Mouse (Mus musculus): Measurements from ENCODE around the gene Id1. TPM values are rescaled to one million over a fixed set of nuclear protein-coding genes. Genes with fewer than 3 reads are reported as not detected.

Gene Id1
- polyA plus RNA-seq, 1 experiment from 2014 or later: 30.7 TPM

DNA sequence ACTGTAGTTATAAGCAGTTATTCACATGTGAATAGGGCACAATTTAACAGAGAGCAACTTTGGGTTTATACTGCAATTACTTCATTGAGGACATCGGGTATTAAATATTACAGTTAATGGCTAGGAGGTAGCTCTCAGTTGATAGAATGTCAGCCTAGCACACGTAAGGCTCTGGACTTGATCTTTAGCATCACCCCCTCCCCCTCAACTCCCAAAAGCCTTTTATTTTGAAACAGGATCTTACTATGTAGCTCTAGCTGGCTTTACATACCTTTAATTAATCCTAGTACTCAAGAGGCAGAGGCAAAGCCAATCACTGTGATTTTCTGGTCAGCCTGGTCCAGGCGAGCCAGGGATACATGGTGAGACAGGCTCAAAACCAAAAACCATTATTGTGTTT, 41.0 kb downstream of the Id1 start:
- ATAC-seq (replicated peaks): no peak
- Histone ChIP-seq H3K9ac (no peak overlapping the region), H3K27me3 (replicated peaks) (no peaks in the 10 kb centered on the region), H3K4me1 (no peaks in the 10 kb centered on the region), H3K36me3 (replicated peaks) (no peaks in the 10 kb centered on the region), H3K4me3 (no peak overlapping the region), H3K27ac (no peak overlapping the region), H3K4me2 (no peak overlapping the region), H3K9me3 (no peaks in the 10 kb centered on the region)
- 88% methylated on average over 3 of the region's 3 CpGs for WGBS

DNA sequence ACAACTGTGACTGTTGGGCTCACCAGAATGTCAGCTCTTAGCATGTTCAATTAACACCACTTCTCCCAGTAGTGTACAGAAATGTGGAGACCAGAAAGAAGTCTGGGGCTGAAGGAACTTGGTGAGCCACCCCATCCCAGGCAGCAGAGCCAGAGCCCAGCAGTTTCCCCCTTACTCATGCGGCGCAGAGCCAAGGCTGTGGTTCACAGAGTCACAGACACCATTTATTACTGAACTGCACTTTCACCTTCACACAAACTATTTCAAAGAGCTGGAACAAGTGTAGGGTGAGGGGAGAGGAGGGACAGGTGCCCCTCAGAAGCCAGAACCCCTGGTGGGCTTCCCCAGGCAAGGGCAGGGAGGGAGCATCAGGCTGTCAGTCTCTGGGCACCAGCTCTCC, 44.4 kb downstream of the Id1 start:
- 100% methylated on average over 2 of the region's 2 CpGs for WGBS
- Histone ChIP-seq H3K4me2 (no peak overlapping the region), H3K27ac (no peak overlapping the region), H3K4me1 (no peaks in the 10 kb centered on the region), H3K9ac (no peak overlapping the region), H3K4me3 (no peak overlapping the region), H3K36me3 (replicated peaks) (no peaks in the 10 kb centered on the region), H3K9me3 (no peaks in the 10 kb centered on the region), H3K27me3 (replicated peaks) (no peaks in the 10 kb centered on the region)
- no peak for ATAC-seq (replicated peaks)

DNA sequence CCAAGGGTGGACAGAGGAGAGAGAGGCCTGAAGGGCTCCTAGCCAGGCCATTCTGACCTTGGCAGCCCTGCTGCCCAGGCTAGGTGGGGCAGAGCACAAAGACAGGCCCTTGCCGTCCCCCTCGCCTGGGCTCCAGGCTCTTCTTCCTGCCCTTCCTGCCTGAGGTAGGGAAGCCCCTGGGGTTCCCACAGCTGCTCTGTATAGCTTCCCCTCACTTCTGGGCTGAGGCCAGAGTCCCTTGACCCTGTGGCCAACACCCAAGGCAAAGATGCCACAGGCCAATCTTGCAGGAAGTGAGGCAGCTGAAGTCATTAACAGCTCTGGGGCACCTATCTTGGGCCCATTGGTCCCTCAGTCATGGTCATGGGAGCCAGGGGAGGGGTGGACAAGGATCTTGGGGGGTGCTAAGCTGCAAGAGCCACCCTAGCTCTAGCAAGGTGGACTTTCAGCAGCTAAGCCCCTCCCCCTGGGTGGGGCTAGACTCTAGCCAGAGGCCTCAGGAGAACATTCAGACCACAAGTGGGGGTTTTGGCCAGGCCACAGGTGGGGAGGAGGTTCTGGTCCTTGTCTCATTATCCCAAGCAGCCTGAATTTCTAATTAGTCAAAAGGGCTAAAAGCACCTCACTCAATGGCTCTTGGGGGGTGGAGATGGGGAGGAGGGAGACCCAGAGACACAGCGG, 45.1 kb downstream of the Id1 start:
- no peak for ATAC-seq (replicated peaks)
- H3K4me3 ChIP-seq: no peak overlapping the region
- H3K27ac ChIP-seq: no peak overlapping the region
- H3K9ac ChIP-seq: no peak overlapping the region
- H3K4me1 ChIP-seq: peaks cover 4% of the 10 kb centered on the region; the same call in 1 of the 2 replicates
- no peak overlapping the region for H3K4me2 ChIP-seq
- H3K9me3 ChIP-seq: no peaks in the 10 kb centered on the region
- no peaks in the 10 kb centered on the region for H3K27me3 ChIP-seq (replicated peaks)
- WGBS: 84% methylated on average over 3 of the region's 3 CpGs
- no peaks in the 10 kb centered on the region for H3K36me3 ChIP-seq (replicated peaks)

DNA sequence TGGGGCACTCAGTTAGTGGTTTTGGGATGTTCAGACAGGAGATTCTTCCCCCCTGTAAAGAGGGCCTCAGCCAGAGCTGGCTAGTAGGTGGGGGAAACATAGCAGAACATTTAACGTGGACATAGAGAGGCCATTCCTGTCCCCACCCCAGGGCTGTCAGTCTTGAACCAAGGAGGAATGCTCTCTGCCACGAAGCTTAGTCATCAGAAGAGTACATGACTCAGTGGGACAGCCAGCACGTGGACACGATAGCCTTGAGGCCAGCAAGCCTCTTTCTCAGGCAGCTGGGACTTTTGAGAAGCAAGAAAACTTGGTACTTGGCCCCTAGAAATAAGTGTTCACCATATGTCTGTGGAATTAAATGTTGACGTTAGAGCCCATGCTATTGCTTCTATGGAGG, 46.6 kb downstream of the Id1 start:
- Histone ChIP-seq H3K4me1 (peaks cover 5% of the 10 kb centered on the region; the same call in 1 of the 2 replicates), H3K36me3 (replicated peaks) (no peaks in the 10 kb centered on the region), H3K4me2 (no peak overlapping the region), H3K9ac (no peak overlapping the region), H3K27me3 (replicated peaks) (no peaks in the 10 kb centered on the region), H3K4me3 (no peak overlapping the region), H3K27ac (no peak overlapping the region), H3K9me3 (no peaks in the 10 kb centered on the region)
- WGBS: 89% methylated on average over 5 of the region's 5 CpGs
- ATAC-seq (replicated peaks): no peak

DNA sequence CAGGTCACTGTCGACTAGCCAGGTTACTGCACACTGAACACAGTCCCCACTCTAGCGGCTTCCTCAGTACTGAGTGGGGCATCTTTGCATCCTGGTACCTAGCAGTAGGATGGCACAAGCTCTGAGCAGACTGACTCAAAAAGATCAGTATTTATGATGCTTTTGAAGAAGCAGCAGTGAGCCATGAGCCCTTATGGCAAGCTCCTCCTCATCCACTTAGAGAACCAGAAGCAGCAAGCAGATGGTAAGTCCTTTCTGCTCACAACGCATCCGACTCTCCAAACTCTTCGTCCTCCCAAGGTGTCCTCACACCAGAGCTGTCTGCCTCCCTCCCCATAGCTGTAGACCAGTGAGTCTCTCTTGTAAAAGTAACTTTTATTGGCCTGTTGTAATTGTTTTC, 47.2 kb downstream of the Id1 start:
- Histone ChIP-seq H3K27me3 (replicated peaks) (no peaks in the 10 kb centered on the region), H3K36me3 (replicated peaks) (no peaks in the 10 kb centered on the region), H3K9ac (no peak overlapping the region), H3K9me3 (no peaks in the 10 kb centered on the region), H3K27ac (no peak overlapping the region), H3K4me2 (no peak overlapping the region), H3K4me1 (peaks cover 5% of the 10 kb centered on the region; the same call in 1 of the 2 replicates), H3K4me3 (no peak overlapping the region)
- 96% methylated on average over 5 of the region's 5 CpGs for WGBS
- no peak for ATAC-seq (replicated peaks)

DNA sequence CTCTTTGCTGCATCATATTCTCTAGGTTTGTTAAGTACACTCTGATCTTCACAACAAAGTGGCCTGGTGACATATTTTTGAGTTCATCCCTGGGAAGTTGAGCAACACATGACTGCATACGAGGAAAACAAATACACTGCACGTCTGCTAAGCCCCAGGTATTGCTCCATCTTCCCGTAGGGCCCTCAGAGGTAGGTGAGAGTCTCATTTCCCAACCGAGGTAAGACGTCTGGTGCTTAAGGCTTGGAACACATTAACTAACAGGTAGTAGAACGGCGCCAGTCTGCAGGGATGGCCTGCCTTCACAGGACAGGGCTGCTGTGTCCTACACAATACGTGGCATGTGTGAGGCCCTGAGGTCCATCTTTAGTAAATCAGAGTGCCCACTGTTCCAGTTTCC, 48.6 kb downstream of the Id1 start:
- no peak overlapping the region for H3K4me2 ChIP-seq
- WGBS: 93% methylated on average over 8 of the region's 8 CpGs
- H3K27ac ChIP-seq: 0 out of 2 replicates have a peak overlapping the region, but pooled peaks have one; percentile 61
- no peaks in the 10 kb centered on the region for H3K36me3 ChIP-seq (replicated peaks)
- no peak overlapping the region for H3K4me3 ChIP-seq
- H3K27me3 ChIP-seq (replicated peaks): no peaks in the 10 kb centered on the region
- no peaks in the 10 kb centered on the region for H3K9me3 ChIP-seq
- ATAC-seq (replicated peaks): no peak
- no peak overlapping the region for H3K9ac ChIP-seq
- H3K4me1 ChIP-seq: peaks cover 7% of the 10 kb centered on the region; the same call in 1 of the 2 replicates

DNA sequence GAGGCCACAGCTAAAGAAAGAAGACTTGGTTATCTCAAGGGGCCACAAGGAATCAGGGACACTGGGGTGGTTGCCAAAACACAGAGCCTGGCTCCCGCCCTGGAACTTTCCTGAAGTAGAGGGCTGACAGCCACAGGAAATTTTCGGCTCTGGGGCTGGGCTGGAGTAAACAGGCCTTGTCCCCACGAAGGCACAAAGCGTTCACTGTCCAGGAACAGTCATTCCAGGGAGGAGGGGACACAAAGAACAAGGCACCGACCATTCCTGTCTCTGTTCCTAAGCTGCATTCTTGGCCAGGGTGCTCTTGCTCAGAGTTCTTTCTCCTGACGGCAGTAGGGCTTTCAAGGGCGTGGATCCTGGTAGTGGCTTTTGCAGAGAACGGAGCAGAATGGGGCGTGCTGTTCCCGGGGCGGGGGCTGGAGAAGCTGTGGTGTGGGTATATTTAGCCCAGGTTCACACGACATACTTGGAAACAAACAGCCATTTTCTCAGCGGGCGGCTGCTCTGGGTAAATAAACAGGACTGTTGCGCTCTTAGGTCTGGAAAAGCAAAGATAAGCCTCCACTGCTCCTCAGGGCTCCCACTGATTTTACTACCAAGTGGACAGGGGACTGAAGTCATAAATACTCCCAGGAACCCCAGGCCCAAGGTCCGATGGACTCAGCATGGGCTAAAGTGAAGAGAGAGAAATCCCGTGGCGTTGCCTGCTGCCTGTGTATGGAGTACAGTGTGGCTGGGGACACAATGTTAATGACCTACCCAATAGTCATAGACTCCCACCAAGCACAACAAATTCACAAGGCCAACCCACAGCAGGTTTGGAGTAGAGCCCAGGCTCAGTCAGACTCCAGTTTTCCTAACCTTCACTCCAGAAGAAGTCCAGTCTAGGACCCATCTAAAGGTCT, 49.6 kb downstream of the Id1 start:
- H3K27ac ChIP-seq: peak overlapping the region; percentile 61
- WGBS: 73% methylated on average over 18 of the region's 18 CpGs
- H3K4me2 ChIP-seq: no peak overlapping the region
- H3K4me1 ChIP-seq: peaks cover 10% of the 10 kb centered on the region; the same call in 1 of the 2 replicates
- H3K9me3 ChIP-seq: no peaks in the 10 kb centered on the region
- H3K9ac ChIP-seq: no peak overlapping the region
- peak; percentile 40; the same call in 1 of the 2 replicates for ATAC-seq (replicated peaks)
- H3K4me3 ChIP-seq: no peak overlapping the region
- no peaks in the 10 kb centered on the region for H3K36me3 ChIP-seq (replicated peaks)
- no peaks in the 10 kb centered on the region for H3K27me3 ChIP-seq (replicated peaks)

Small RNA genes within 50 kb of the gene (microRNA-seq; reads per million reads assigned to microRNA genes)
- gene Gm23802: not detected

Other genes with a start within 250 kb of the Id1 start
- not detected in 2 replicates for gene Defb22, start 246.1 kb upstream of the Id1 start, polyA plus RNA-seq (2015; fragmentation: Nextera tagmentation; extraction: Ambion mirVana)
- gene Defb26, start 224.6 kb upstream of the Id1 start, polyA plus RNA-seq (2015; fragmentation: Nextera tagmentation; extraction: Ambion mirVana): not detected in 2 replicates
- not detected in 2 replicates for gene Defb28, start 218.0 kb upstream of the Id1 start, polyA plus RNA-seq (2015; fragmentation: Nextera tagmentation; extraction: Ambion mirVana)
- gene Defb29, start 196.2 kb upstream of the Id1 start, polyA plus RNA-seq (2015; fragmentation: Nextera tagmentation; extraction: Ambion mirVana): not detected in 2 replicates
- not detected in 2 replicates for gene Gm17416, start 166.9 kb upstream of the Id1 start, polyA plus RNA-seq (2015; fragmentation: Nextera tagmentation; extraction: Ambion mirVana)
- not detected in 2 replicates for gene Defb21, start 163.5 kb upstream of the Id1 start, polyA plus RNA-seq (2015; fragmentation: Nextera tagmentation; extraction: Ambion mirVana)
- gene Defb19, start 155.9 kb upstream of the Id1 start, polyA plus RNA-seq (2015; fragmentation: Nextera tagmentation; extraction: Ambion mirVana): not detected in 2 replicates
- gene Defb45, start 136.9 kb upstream of the Id1 start, polyA plus RNA-seq (2015; fragmentation: Nextera tagmentation; extraction: Ambion mirVana): not detected in 2 replicates
- gene Defb36, start 131.9 kb upstream of the Id1 start, polyA plus RNA-seq (2015; fragmentation: Nextera tagmentation; extraction: Ambion mirVana): not detected in 2 replicates
- gene Defb25, start 113.2 kb upstream of the Id1 start, polyA plus RNA-seq (2015; fragmentation: Nextera tagmentation; extraction: Ambion mirVana): not detected in 2 replicates
- 0.30 and 0.40 TPM in 2 replicates for gene Rem1, start 109.3 kb upstream of the Id1 start, polyA plus RNA-seq (2015; fragmentation: Nextera tagmentation; extraction: Ambion mirVana)
- gene H13, start 66.8 kb upstream of the Id1 start, polyA plus RNA-seq (2015; fragmentation: Nextera tagmentation; extraction: Ambion mirVana): 178 and 186 TPM in 2 replicates
- 33.7 and 34.3 TPM in 2 replicates for gene Mcts2, start 49.2 kb upstream of the Id1 start, polyA plus RNA-seq (2015; fragmentation: Nextera tagmentation; extraction: Ambion mirVana)
- gene Cox4i2, start 17.9 kb downstream of the Id1 start, polyA plus RNA-seq (2015; fragmentation: Nextera tagmentation; extraction: Ambion mirVana): 5.2 and 6.4 TPM in 2 replicates
- 195 and 197 TPM in 2 replicates for gene Bcl2l1, start 95.5 kb downstream of the Id1 start, polyA plus RNA-seq (2015; fragmentation: Nextera tagmentation; extraction: Ambion mirVana)
- gene Tpx2, start 111.7 kb downstream of the Id1 start, polyA plus RNA-seq (2015; fragmentation: Nextera tagmentation; extraction: Ambion mirVana): 12.9 and 14.6 TPM in 2 replicates
- gene Mylk2, start 175.1 kb downstream of the Id1 start, polyA plus RNA-seq (2015; fragmentation: Nextera tagmentation; extraction: Ambion mirVana): not detected in 2 replicates
- 4.3 and 4.4 TPM in 2 replicates for gene Foxs1, start 197.0 kb downstream of the Id1 start, polyA plus RNA-seq (2015; fragmentation: Nextera tagmentation; extraction: Ambion mirVana)
- 9.9 and 14.0 TPM in 2 replicates for gene Dusp15, start 215.4 kb downstream of the Id1 start, polyA plus RNA-seq (2015; fragmentation: Nextera tagmentation; extraction: Ambion mirVana)
- 8.8 and 8.9 TPM in 2 replicates for gene Ttll9, start 226.2 kb downstream of the Id1 start, polyA plus RNA-seq (2015; fragmentation: Nextera tagmentation; extraction: Ambion mirVana)

Data from midbrain, embryonic 15.5 days (tissue).